Mouse (Mus musculus): ENCODE measurements around the gene Phactr2.

GRCm38 (mm10) chr10:13493978-13494686 lies 19.9 kb upstream of the Phactr2 start:
- no peak for TF ChIP-seq CTCF (IDR thresholded peaks at IDR 0.05; ENCODE audit: borderline replicate concordance, extremely low read depth, insufficient read depth, insufficient read length)
- TF ChIP-seq POLR2A (IDR thresholded peaks at IDR 0.05; ENCODE audit: borderline replicate concordance, extremely low read depth, insufficient read depth, insufficient read length, poor library complexity, severe bottlenecking): no peak
